Comparison of ENCODE assay signal across 13 mouse cellular contexts in genomic region chr11:76040761-76041376, GRCm38 (mm10). TPM values are rescaled to one million over a fixed set of nuclear protein-coding genes. Genes with fewer than 3 reads are reported as not detected.
"Had no signal": no experiment of that assay in that cellular context is flagged by ENCODE, and none has a peak within 500 bp of the region (broad histone marks: within the 10 kb centered on the region; RNA-seq: fewer than 3 reads in every experiment).

No protein-coding gene starts in this region.

- H3K9ac ChIP-seq: liver, embryonic 12.5 days; lung, embryonic 14.5 days; midbrain, embryonic 13.5 days; neural tube, embryonic 13.5 days had no signal

- ATAC-seq: liver, embryonic 12.5 days; midbrain, embryonic 13.5 days had no signal

- H3K9me3 ChIP-seq: liver, embryonic 12.5 days; midbrain, embryonic 13.5 days; neural tube, embryonic 13.5 days had no signal

- H3K4me1 ChIP-seq: liver, embryonic 12.5 days had no signal

- H3K27ac ChIP-seq: liver, embryonic 12.5 days; midbrain, embryonic 13.5 days; neural tube, embryonic 13.5 days had no signal

- H3K4me2 ChIP-seq: liver, embryonic 12.5 days; lung, embryonic 14.5 days; midbrain, embryonic 13.5 days; neural tube, embryonic 13.5 days had no signal

- DNase-seq: kidney, adult 11 months; left cerebral cortex, postnatal 4 days; lung, embryonic 14.5 days; lung, postnatal 14 days; retina, postnatal 1 day; right cerebral cortex, postnatal 4 days; spleen, adult 18-20 months; thymus, adult 18-20 months had no signal

- H3K4me3 ChIP-seq: liver, embryonic 12.5 days; midbrain, embryonic 13.5 days; myocyte; neural tube, embryonic 13.5 days had no signal

- H3K27me3 ChIP-seq: liver, embryonic 12.5 days; midbrain, embryonic 13.5 days; neural tube, embryonic 13.5 days had no signal

RNA-seq across cellular contexts. Expression of gene 1700016K19Rik, which starts 41.2 kb away (rescaled TPM):
- polyA plus RNA-seq: liver, embryonic 12.5 days; liver, embryonic 16.5 days had no signal
